In the genomic region with DNA sequence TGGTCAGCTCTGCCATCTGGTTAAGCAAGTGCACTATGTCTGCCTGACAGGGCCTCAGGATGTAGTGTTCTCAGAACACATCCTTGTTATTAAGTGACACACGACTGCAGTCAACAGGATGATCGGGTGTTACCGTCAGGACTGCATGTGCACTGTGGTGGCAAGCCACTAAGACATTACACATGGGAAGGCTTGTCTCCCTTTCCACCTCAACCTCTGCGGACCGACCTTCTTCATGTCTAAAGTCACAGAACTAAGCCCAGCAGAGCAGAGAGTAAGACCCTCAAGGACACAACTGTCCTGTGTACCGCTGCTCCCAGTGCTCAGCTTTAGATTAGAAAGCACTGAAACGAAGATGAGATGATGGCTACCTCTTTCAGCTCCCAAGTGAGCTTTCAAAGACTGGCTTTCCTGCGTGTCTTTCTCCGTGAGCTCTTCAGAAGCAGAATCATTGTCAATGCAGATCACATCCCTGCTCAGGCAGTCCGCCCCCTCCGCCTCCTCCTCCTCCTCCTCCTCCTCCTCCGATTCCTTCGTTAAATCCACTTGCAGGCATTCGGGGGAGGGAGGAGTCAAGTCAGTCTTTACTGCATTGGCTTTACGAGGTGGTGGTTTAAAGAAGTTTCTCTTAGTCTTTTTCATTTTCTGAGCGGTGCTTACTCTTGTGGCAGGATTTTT, we compare ENCODE assay signal across 35 mouse cellular contexts. TPM values are rescaled to one million over a fixed set of nuclear protein-coding genes. Genes with fewer than 3 reads are reported as not detected.
A peak's percentile ranks its signal among the peaks of the same experiment; 100 is the strongest.
DNase-seq lines count a peak whose midpoint lies in the region; ATAC-seq and TF ChIP-seq lines count a peak whose summit lies in the region.
"Had no signal": no experiment of that assay in that cellular context is flagged by ENCODE, and none has a peak within 500 bp of the region (broad histone marks: within the 10 kb centered on the region; RNA-seq: fewer than 3 reads in every experiment).

No protein-coding gene starts in this region.

- no peaks in the 10 kb centered on the region for H3K9me3 ChIP-seq in hindbrain, postnatal 0 days (ENCODE audit: low read length)
- H3K9me3 ChIP-seq in hindbrain, embryonic 14.5 days (ENCODE audit: control insufficient read depth, low read length) = no peaks in the 10 kb centered on the region
- H3K9me3 ChIP-seq in midbrain, postnatal 0 days (ENCODE audit: low read length) = no peaks in the 10 kb centered on the region
- H3K9me3 ChIP-seq: forebrain, embryonic 10.5 days; heart, embryonic 13.5 days; hindbrain, embryonic 10.5 days; intestine, embryonic 15.5 days; limb, embryonic 10.5 days; limb, embryonic 15.5 days; liver, embryonic 13.5 days; midbrain, embryonic 12.5 days; neural tube, embryonic 12.5 days had no signal

- no peak for ATAC-seq in hindbrain, postnatal 0 days
- ATAC-seq in hindbrain, embryonic 14.5 days (ENCODE audit: low FRiP score) = no peak
- ATAC-seq in midbrain, postnatal 0 days (ENCODE audit: low FRiP score) = no peak
- ATAC-seq: activated CD4-positive, CD25-positive, alpha-beta regulatory T cell, adult 4 months; hindbrain, embryonic 16.5 days; intestine, embryonic 15.5 days; lung, postnatal 0 days had no signal

- TF ChIP-seq POLR2A in brain, embryonic 14.5 days (IDR thresholded peaks at IDR 0.05; ENCODE audit: borderline replicate concordance, extremely low read depth, insufficient read depth, insufficient read length, poor library complexity, severe bottlenecking) = no peak

- no peak overlapping the region for H3K9ac ChIP-seq in hindbrain, postnatal 0 days (replicated peaks; ENCODE audit: low read length)
- H3K9ac ChIP-seq in hindbrain, embryonic 14.5 days = no peak overlapping the region
- H3K9ac ChIP-seq in midbrain, postnatal 0 days (replicated peaks; ENCODE audit: low read length, poor library complexity, severe bottlenecking) = no peak overlapping the region
- H3K9ac ChIP-seq: heart, embryonic 13.5 days; intestine, embryonic 15.5 days; limb, embryonic 15.5 days; liver, embryonic 13.5 days; midbrain, embryonic 12.5 days; neural tube, embryonic 12.5 days had no signal

- no peak overlapping the region for H3K4me3 ChIP-seq in hindbrain, postnatal 0 days (ENCODE audit: low read length)
- no peak overlapping the region for H3K4me3 ChIP-seq in hindbrain, embryonic 14.5 days (replicated peaks; ENCODE audit: low read length)
- H3K4me3 ChIP-seq in midbrain, postnatal 0 days (ENCODE audit: low read depth, low read length) = no peak overlapping the region
- H3K4me3 ChIP-seq: forebrain, embryonic 10.5 days; gastrocnemius, adult 2 months; heart, embryonic 13.5 days; hindbrain, embryonic 10.5 days; intestine, embryonic 15.5 days; layer of hippocampus, adult 2 months; limb, embryonic 10.5 days; limb, embryonic 15.5 days; liver, embryonic 13.5 days; midbrain, embryonic 12.5 days; myocyte; neural tube, embryonic 12.5 days had no signal

- no peaks in the 10 kb centered on the region for H3K4me1 ChIP-seq in hindbrain, postnatal 0 days (ENCODE audit: insufficient read depth, low read length)
- H3K4me1 ChIP-seq in hindbrain, embryonic 14.5 days (replicated peaks; ENCODE audit: control insufficient read depth, insufficient read depth, low read length) = no peaks in the 10 kb centered on the region
- H3K4me1 ChIP-seq in midbrain, postnatal 0 days (ENCODE audit: insufficient read depth, low read length) = no peaks in the 10 kb centered on the region
- H3K4me1 ChIP-seq: forebrain, embryonic 10.5 days; hindbrain, embryonic 10.5 days; intestine, embryonic 15.5 days; limb, embryonic 15.5 days; liver, embryonic 13.5 days; midbrain, embryonic 12.5 days; neural tube, embryonic 12.5 days had no signal

- H3K27me3 ChIP-seq in hindbrain, postnatal 0 days (ENCODE audit: insufficient read depth, low read length) = no peaks in the 10 kb centered on the region
- no peaks in the 10 kb centered on the region for H3K27me3 ChIP-seq in hindbrain, embryonic 14.5 days (ENCODE audit: control insufficient read depth, insufficient read depth, low read length)
- H3K27me3 ChIP-seq in midbrain, postnatal 0 days (ENCODE audit: insufficient read depth, low read length) = no peaks in the 10 kb centered on the region
- H3K27me3 ChIP-seq: CH12.LX; heart, embryonic 13.5 days; intestine, embryonic 15.5 days; limb, embryonic 15.5 days; liver, embryonic 13.5 days; midbrain, embryonic 12.5 days; neural tube, embryonic 12.5 days had no signal

- H3K36me3 ChIP-seq in hindbrain, postnatal 0 days (ENCODE audit: insufficient read depth, low read length) = peaks cover 14% of the 10 kb centered on the region; the same call in 1 of the 2 replicates
- peaks cover 24% of the 10 kb centered on the region; the same call in 1 of the 2 replicates for H3K36me3 ChIP-seq in hindbrain, embryonic 14.5 days (replicated peaks; ENCODE audit: control insufficient read depth, insufficient read depth)
- H3K36me3 ChIP-seq in midbrain, postnatal 0 days (ENCODE audit: insufficient read depth, low read length) = peaks cover 7% of the 10 kb centered on the region; the same call in 1 of the 2 replicates

- H3K4me2 ChIP-seq in hindbrain, postnatal 0 days (ENCODE audit: low read depth, low read length) = no peak overlapping the region
- no peak overlapping the region for H3K4me2 ChIP-seq in hindbrain, embryonic 14.5 days (replicated peaks)
- H3K4me2 ChIP-seq in midbrain, postnatal 0 days (ENCODE audit: low read depth, low read length, poor library complexity, severe bottlenecking) = peak overlapping the region; percentile 28
- H3K4me2 ChIP-seq: heart, embryonic 13.5 days; intestine, embryonic 15.5 days; limb, embryonic 15.5 days; liver, embryonic 13.5 days; midbrain, embryonic 12.5 days; neural tube, embryonic 12.5 days had no signal

- DNase-seq in hindbrain, postnatal 0 days (ENCODE audit: low spot score) = peak; percentile 3
- no peak for DNase-seq in hindbrain, embryonic 14.5 days (ENCODE audit: low spot score)
- DNase-seq in right cerebral cortex, adult 18-20 months = peak; percentile 17
- no peak for DNase-seq in right cerebral cortex, postnatal 14 days
- peak; percentile 65 for DNase-seq in brain, embryonic 14.5 days (ENCODE audit: low read depth)
- peak; percentile 10 for DNase-seq in midbrain, postnatal 0 days (ENCODE audit: low spot score)
- DNase-seq in layer of hippocampus, adult 9-10 months (ENCODE audit: low spot score) = no peak
- DNase-seq: adrenal gland, adult 2 months; adrenal gland, postnatal 36 days; cerebellum, adult 8-10 months; cerebellum, postnatal 36 days; gastrocnemius, adult 2 months; gastrocnemius, postnatal 36 days; heart, postnatal 10 days; kidney, adult 2 months; kidney, postnatal 36 days; liver, embryonic 13.5 days; lung, adult 18-20 months; thymus, adult 2 months; thymus, postnatal 36 days had no signal

- H3K27ac ChIP-seq in hindbrain, postnatal 0 days = no peak overlapping the region
- H3K27ac ChIP-seq in hindbrain, embryonic 14.5 days = no peak overlapping the region
- no peak overlapping the region for H3K27ac ChIP-seq in midbrain, postnatal 0 days (ENCODE audit: low read depth, low read length)
- H3K27ac ChIP-seq: forebrain, embryonic 10.5 days; gastrocnemius, adult 2 months; heart, embryonic 13.5 days; hindbrain, embryonic 10.5 days; intestine, embryonic 15.5 days; layer of hippocampus, adult 2 months; limb, embryonic 10.5 days; limb, embryonic 15.5 days; liver, embryonic 13.5 days; macrophage; midbrain, embryonic 12.5 days; neural tube, embryonic 12.5 days had no signal

- 78% methylated on average over 16 of the region's 16 CpGs for WGBS in hindbrain, postnatal 0 days
- 86% methylated on average over 16 of the region's 16 CpGs for WGBS in hindbrain, embryonic 14.5 days
- WGBS in midbrain, postnatal 0 days = 71% methylated on average over 16 of the region's 16 CpGs

- no peak for TF ChIP-seq CTCF in hindbrain, postnatal 0 days (IDR thresholded peaks at IDR 0.05; ENCODE audit: low read depth)
- TF ChIP-seq CTCF in brain, embryonic 14.5 days (IDR thresholded peaks at IDR 0.05; ENCODE audit: borderline replicate concordance, extremely low read depth, insufficient read depth, insufficient read length) = no peak
- TF ChIP-seq CTCF in midbrain, postnatal 0 days (IDR thresholded peaks at IDR 0.05) = no peak

RNA-seq across cellular contexts. Expression of gene Blm, which starts 22.4 kb away (rescaled TPM):
- 4.3 and 7.5 TPM in 2 replicates for total RNA-seq in hindbrain, postnatal 0 days (2014; rRNA removed)
- polyA plus RNA-seq in hindbrain, postnatal 0 days (2015; fragmentation: Nextera tagmentation; extraction: Ambion mirVana) = 7.1 and 7.2 TPM in 2 replicates
- 9.5 and 11.3 TPM in 2 replicates for polyA plus RNA-seq in hindbrain, embryonic 14.5 days (2014; fragmentation: Nextera tagmentation; extraction: Ambion mirVana)
- polyA plus RNA-seq in brain, embryonic 14.5 days (2012; rRNA removed) = 10.8 and 11.7 TPM in 2 replicates
- total RNA-seq in midbrain, postnatal 0 days (2014; rRNA removed) = 6.4 and 8.4 TPM in 2 replicates
- 4.0 and 5.0 TPM in 2 replicates for polyA plus RNA-seq in midbrain, postnatal 0 days (2015; fragmentation: Nextera tagmentation; extraction: Ambion mirVana)

Comparison
In these comparisons a context has a peak if more than half of its experiments do, and no peak if none do; other contexts are left out.
1. DNase-seq: peak in hindbrain, postnatal 0 days (single experiment), right cerebral cortex, adult 18-20 months (single experiment), brain, embryonic 14.5 days (single experiment) and midbrain, postnatal 0 days (single experiment); none in hindbrain, embryonic 14.5 days (single experiment), right cerebral cortex, postnatal 14 days (single experiment) and layer of hippocampus, adult 9-10 months (single experiment).